Mouse (Mus musculus) bone marrow, adult 2 months (tissue): ENCODE measurements at regions not wholly inside any gene's neighbourhood (a gene's known extent, or its start where the extent isn't known, plus 50 kb on each side); places are given as distances from the start of the nearest gene placed in this dataset.

Experiments
- CTCF ChIP-seq: fragments of 200-500 bp; IDR thresholded peaks from 2 replicates; pipeline ENCODE4 v1.5.1; 2011; ENCODE audit warnings: low read length, control low read depth; ENCODE audit not compliant: control insufficient read depth, insufficient read depth
- POLR2A ChIP-seq: fragments of 200-500 bp; IDR thresholded peaks from 2 replicates; pipeline ENCODE4 v1.6.1; 2011; ENCODE audit warnings: low read depth, mild to moderate bottlenecking, control low read depth, low read length, borderline replicate concordance; ENCODE audit not compliant: control insufficient read depth

- TF ChIP-seq CTCF (no peak), POLR2A (no peak)
These were observed 102.8 kb upstream of the Abca1 start for GRCm38 (mm10) chr4:53262466-53262865.
